Mouse (Mus musculus) left cerebral cortex, adult 2 months (tissue): Measurements from ENCODE around the gene Ifna2. TPM values are rescaled to one million over a fixed set of nuclear protein-coding genes. Genes with fewer than 3 reads are reported as not detected.

Experiments
- DNase-seq, 2 experiments: peaks; one replicate each; pipeline ENCODE4 v3.0.0; 2021 to 2022; ENCODE audit warnings: low spot score in 2 of 2, mixed read lengths in 1 of 2; ENCODE audit errors: extremely low spot score in 1 of 2
- H3K27ac ChIP-seq: fragments of 200-600 bp; 2 replicates; pipeline ENCODE4 v1.8.1; 2022
- H3K4me3 ChIP-seq: fragments of 200-600 bp; 2 replicates; pipeline ENCODE4 v1.8.1; 2022
- CTCF ChIP-seq: fragments of 200-600 bp; IDR thresholded peaks from 2 replicates; pipeline ENCODE4 v1.8.1; 2022; ENCODE audit warnings: antibody characterized with exemption, mild to moderate bottlenecking, moderate library complexity
- intact Hi-C: fragments of 180-260 bp; cut with DNase I; formaldehyde crosslinking; loops from one replicate; pipeline ENCODE4 v1.15.1; 2025
- total RNA-seq, 2 experiments: library from RNA; stranded (reverse); gene quantifications; 2 replicates each; pipeline ENCODE4 v1.2.3; 2021

Ifna2 gene
- total RNA-seq, 2 experiments from 2014 or later, result not detected

DNA sequence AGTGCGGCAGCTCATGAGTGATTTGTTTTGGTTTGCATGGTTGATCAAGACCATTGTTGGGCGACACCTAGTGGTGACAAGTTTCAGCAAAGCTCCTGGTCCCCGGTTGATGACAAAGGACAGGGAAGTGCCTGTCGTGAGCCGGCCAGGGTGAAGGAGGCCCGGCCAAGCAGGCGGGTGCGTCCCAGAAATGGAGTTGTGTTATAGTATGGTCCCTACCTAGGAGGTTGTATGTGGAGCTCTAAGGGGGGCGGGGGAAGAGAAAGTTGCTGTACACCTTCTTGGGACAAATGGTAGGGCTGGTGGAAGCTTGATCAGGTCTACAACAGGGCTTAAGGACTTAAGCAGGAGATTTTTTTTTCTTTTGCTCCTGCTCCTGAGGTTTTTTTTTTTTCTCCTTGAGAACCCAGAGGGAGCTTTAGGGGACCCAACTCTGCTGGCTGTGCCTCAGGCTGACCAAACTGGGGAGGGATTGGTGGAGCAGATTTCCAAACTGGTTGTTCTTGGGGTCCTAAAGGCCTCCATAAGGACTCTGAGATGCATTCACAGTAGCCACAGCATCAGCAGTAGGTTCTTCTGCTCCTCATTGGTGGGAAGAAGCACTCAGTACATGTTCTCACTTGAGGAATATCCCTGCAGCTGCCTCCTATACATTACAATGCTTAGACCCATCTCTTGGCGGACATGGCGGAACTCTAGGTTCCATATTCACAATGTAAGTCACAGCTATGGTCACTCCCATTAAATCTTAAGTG, 42.5 kb downstream of the Ifna2 start:
- intact Hi-C loops, result loop anchor here (1.0 kb wide), 1 partner anchor 91 kb away; no protein-coding TSS in a partner anchor
- peak; percentile 82 to 90 for DNase-seq
- peak; percentile 84 for TF ChIP-seq CTCF
- Histone ChIP-seq H3K4me3 (peak overlapping the region; percentile 41), H3K27ac (no peak overlapping the region)

DNA sequence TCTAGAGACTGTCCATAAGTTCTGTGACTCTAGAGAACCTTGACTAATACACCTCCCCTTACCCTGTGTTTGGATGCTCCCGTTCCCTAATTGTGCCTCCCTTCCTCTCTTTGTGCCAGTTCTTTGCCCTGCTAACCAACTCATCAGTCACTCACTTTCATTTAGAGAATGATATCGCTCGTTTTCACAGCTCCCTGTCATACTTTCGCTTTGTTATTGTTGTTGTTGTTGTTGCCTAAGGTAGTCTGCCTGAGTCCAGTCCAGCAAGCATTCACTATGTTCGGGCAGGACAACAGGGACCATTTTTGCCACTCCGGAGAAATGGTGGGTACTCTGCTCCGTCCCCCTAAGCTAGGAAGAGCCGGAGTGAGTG, 43.0 kb downstream of the Ifna2 start:
- peak overlapping the region; percentile 41 for H3K4me3 ChIP-seq
- TF ChIP-seq CTCF, result no peak
- no peak overlapping the region for H3K27ac ChIP-seq
- intact Hi-C loops, result loop anchor here (1.0 kb wide), 1 partner anchor 90 kb away; no protein-coding TSS in a partner anchor
- DNase-seq, result no peak

DNA sequence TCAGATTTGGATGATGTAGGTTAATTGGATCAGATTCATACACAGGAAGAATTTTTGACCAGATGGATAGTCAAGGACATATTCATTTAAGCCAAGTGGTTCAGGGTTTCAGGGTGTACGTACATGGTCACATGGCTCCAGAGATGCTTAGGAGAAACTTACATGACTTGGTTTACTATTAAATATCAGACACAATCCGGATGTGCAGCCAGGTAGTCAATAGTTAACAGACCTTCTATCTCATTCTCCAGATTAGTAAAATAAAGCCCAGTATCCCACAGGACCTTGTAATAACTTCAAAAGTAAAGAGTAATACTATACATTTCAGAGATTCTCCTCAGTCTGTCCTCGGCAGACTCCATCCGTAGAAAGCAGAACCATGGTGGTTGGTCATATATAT, 49.4 kb downstream of the Ifna2 start, which contains the start of gene C87499:
Gene C87499, minus strand, starts transcription at position 101 of the 400 bp plus-strand sequence.
- DNase-seq, result no peak
- no peak within 1 kb of the TSS for H3K4me3 ChIP-seq
- no peak for TF ChIP-seq CTCF
- H3K27ac ChIP-seq, result no peak within 1 kb of the TSS
- intact Hi-C loops, result no loop called here

Other genes starting within 250 kb of the Ifna2 start
- 1 to 10 TPM; 1.2 to 1.7 TPM for gene Hacd4, start 245.0 kb downstream of the Ifna2 start, total RNA-seq
- not detected for gene Ifnb1, start 161.1 kb downstream of the Ifna2 start, total RNA-seq
- not detected for gene Ifna15, start 125.7 kb downstream of the Ifna2 start, total RNA-seq
- gene Ifna14, start 112.1 kb downstream of the Ifna2 start, total RNA-seq, result not detected
- gene Ifna9, start 91.5 kb downstream of the Ifna2 start, total RNA-seq, result not detected
- not detected for gene Ifna12, start 80.5 kb downstream of the Ifna2 start, total RNA-seq
- gene C87499, start 49.5 kb downstream of the Ifna2 start, total RNA-seq, result not detected
- not detected for gene Ifna13, start 39.5 kb downstream of the Ifna2 start, total RNA-seq
- not detected for gene Ifna16, start 7.0 kb downstream of the Ifna2 start, total RNA-seq
- gene Ifnab, start 7.4 kb upstream of the Ifna2 start, total RNA-seq, result not detected
- 1 to 10 TPM in 1 of 2 experiments, under 1 TPM in 1; 0.79 to 1.1 TPM for gene Gm26566, start 37.9 kb upstream of the Ifna2 start, total RNA-seq
- gene Klhl9, start 38.6 kb upstream of the Ifna2 start, total RNA-seq, result 10 to 100 TPM; 96.7 to 97.8 TPM
- gene Gm13271, start 71.0 kb upstream of the Ifna2 start, total RNA-seq, result not detected
- not detected for gene Gm13283, start 76.2 kb upstream of the Ifna2 start, total RNA-seq
- gene Gm13290, start 89.9 kb upstream of the Ifna2 start, total RNA-seq, result not detected
- not detected for gene Gm13289, start 93.0 kb upstream of the Ifna2 start, total RNA-seq
- gene Gm13272, start 95.9 kb upstream of the Ifna2 start, total RNA-seq, result not detected
- gene Ifnz, start 98.2 kb upstream of the Ifna2 start, total RNA-seq, result not detected
- gene Gm13276, start 101.8 kb upstream of the Ifna2 start, total RNA-seq, result not detected
- gene Gm13277, start 104.7 kb upstream of the Ifna2 start, total RNA-seq, result not detected
- gene Gm13278, start 107.6 kb upstream of the Ifna2 start, total RNA-seq, result not detected
- not detected for gene Gm13275, start 110.6 kb upstream of the Ifna2 start, total RNA-seq
- gene Gm13279, start 113.5 kb upstream of the Ifna2 start, total RNA-seq, result not detected
- not detected for gene Gm13285, start 115.8 kb upstream of the Ifna2 start, total RNA-seq
- not detected for gene Gm13287, start 119.3 kb upstream of the Ifna2 start, total RNA-seq
- not detected for gene Gm13288, start 121.6 kb upstream of the Ifna2 start, total RNA-seq
- not detected for gene Ifna7, start 132.3 kb upstream of the Ifna2 start, total RNA-seq
- not detected for gene Ifna11, start 136.0 kb upstream of the Ifna2 start, total RNA-seq
- gene Ifna6, start 143.5 kb upstream of the Ifna2 start, total RNA-seq, result not detected
- not detected for gene Ifna5, start 151.6 kb upstream of the Ifna2 start, total RNA-seq
- gene Ifna4, start 157.9 kb upstream of the Ifna2 start, total RNA-seq, result not detected
- not detected for gene Ifna1, start 166.2 kb upstream of the Ifna2 start, total RNA-seq
- not detected for gene Ifne, start 196.3 kb upstream of the Ifna2 start, total RNA-seq